Mouse (Mus musculus) megakaryocyte, embryonic 14.5 days (primary cell): ENCODE results near the gene Cyp21a1.
"Not testable (repeated sequence)": the region's sequence is repeated elsewhere in the genome, so short reads cannot be mapped to it uniquely, and the experiment has no call there.

ENCODE experiments used
- FLI1 ChIP-seq: IDR thresholded peaks from 2 replicates; pipeline ENCODE4 v1.6.1; 2012; ENCODE audit warnings: low read length, inconsistent platforms, mixed read lengths
- GATA1 ChIP-seq: IDR thresholded peaks from 3 replicates; pipeline ENCODE4 v1.6.1; 2012; ENCODE audit warnings: mixed read lengths, low read length, inconsistent platforms, borderline replicate concordance

- not testable (repeated sequence) for TF ChIP-seq GATA1, FLI1
Observed at GRCm38 (mm10) chr17:34810811-34811210, 6.5 kb upstream of the Cyp21a1 start.
